Mouse (Mus musculus): ENCODE results near the gene Stk24.
"Not testable (repeated sequence)": the region's sequence is repeated elsewhere in the genome, so short reads cannot be mapped to it uniquely, and the experiment has no call there.

Stk24 gene

GRCm38 (mm10) chr14:121379827-121380145, at the start of gene Stk24:
TSS of gene Stk24 (minus strand) at chr14:121380011.
- DNase-seq (ENCODE audit: low spot score): no peak

DNA sequence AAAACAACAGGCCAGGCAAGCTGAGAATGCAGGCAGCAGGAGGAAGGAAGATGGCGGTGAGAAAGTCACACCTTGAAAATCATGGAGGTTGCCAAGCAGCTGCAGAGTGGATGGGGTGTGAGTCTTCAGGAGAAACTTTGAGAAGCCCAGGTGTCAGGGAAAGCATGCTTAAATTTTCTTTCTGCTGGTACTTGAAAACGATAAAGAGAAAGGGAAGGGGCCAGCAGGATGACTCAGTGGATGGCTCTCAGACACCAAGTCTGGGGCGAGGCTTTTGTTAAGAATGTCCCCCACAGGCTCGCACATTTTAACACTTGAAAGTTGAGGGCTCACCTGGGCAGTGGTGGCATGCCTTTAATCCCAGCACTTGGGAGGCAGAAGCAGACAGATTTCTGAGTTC, 48.3 kb upstream of the Stk24 start:
- no peak for DNase-seq (ENCODE audit: low spot score)

DNA sequence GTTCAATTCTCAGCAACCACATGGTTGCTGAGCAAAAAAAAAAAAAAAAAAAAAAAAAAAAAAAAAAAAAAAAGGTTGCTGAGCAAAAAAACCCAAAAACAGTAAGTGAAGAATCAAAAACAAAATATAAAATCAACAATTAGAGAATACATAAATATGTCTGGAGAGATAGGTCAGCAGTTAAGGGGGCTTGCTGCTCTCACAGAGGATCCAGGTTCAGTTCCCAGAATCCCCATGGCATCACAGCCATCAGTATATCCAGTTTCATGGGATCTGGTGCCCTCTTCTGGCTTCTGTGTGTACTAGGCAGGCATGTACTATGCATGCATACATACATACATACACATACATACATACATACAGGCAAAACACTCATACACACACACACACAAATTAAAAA, 46.9 kb upstream of the Stk24 start:
- DNase-seq (ENCODE audit: low spot score): no peak

- peak; percentile 35 for DNase-seq (ENCODE audit: low spot score)
These were observed 45.4 kb upstream of the Stk24 start for GRCm38 (mm10) chr14:121425004-121425793.

- no peak for DNase-seq (ENCODE audit: low spot score)
These were observed 43.5 kb upstream of the Stk24 start for GRCm38 (mm10) chr14:121423341-121423751.

DNA sequence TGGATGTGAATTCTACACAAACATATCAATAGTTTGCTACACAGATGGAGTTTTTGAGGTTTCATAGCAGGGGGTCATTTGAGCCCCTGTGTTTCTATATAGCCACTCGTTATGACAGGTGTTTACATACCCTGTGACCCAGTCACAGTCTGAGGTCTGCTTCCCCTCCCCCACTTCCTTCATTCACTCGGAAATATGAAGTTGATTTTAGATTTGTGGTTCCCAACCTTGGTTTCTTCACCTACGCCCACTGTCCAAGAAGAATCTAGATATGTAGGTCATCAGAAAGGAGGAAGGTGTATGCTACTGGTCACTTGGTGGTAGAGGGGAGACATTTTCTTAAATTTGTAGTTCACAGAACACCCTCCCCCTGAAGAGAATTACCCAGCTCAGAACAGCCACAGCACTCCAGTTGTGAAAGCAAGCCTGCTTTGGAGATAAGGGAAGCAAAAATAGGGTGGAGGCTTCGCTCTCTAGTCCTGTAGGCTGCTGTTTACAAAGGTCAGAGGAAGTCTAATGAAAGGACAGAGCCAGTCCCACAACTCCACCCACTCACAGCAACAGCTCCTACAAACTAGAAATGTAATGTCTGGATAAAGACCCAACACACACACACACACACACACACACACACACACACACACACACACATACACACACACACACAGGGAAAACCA, 43.0 kb upstream of the Stk24 start:
- DNase-seq (ENCODE audit: low spot score): peak; percentile 74

- DNase-seq (ENCODE audit: low spot score): no peak
These were observed 42.2 kb upstream of the Stk24 start for GRCm38 (mm10) chr14:121422000-121422399.

DNA sequence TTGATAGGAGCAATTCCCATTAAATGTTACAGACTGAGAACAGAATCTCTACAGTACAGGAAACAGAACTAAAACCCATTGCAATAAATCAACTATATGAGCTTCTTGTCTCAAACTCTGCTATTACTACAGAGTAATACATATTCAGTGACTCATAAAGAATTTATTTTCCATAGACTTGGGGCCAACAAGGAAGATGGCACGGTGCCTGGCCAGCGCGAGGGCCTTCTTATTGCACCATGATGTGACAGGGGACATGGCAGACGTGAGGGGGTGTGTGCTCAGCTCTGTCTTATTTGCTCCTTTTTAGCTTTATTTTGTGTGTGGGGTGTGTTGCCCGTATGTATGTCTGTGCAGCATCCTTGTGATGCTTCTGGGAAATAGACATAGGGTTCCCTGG, 37.8 kb upstream of the Stk24 start:
- no peak for DNase-seq (ENCODE audit: low spot score)

DNA sequence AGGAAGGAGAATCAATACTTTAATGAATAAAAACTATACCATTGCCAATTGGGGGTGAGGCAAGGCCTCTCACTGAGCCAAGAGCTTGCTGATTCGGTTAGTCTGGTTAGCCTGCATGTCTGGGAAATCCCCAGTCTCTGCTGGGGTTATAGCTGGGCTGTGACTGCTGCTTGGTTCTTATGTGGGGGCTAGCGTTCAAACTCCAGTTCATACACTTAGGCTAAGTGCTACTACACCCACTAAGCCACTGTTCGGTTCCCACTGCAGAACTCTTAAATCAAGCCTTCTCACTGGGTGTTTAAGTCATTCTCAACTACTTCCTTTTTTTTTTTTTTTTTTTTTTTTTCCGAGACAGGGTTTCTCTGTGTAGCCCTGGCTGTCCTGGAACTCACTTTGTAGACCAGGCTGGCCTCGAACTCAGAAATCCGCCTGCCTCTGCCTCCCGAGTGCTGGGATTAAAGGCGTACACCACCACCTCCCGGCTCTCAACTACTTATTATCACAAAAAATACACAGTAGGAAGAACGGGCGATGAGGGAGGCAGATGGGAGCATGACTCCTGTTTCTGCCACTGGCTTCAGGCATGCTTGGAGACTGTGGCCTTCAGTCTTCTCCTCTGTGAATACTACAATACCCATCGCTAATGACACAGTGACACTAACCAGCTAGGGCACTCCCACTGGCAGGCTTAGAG, 37.0 kb upstream of the Stk24 start:
- DNase-seq (ENCODE audit: low spot score): no peak

DNA sequence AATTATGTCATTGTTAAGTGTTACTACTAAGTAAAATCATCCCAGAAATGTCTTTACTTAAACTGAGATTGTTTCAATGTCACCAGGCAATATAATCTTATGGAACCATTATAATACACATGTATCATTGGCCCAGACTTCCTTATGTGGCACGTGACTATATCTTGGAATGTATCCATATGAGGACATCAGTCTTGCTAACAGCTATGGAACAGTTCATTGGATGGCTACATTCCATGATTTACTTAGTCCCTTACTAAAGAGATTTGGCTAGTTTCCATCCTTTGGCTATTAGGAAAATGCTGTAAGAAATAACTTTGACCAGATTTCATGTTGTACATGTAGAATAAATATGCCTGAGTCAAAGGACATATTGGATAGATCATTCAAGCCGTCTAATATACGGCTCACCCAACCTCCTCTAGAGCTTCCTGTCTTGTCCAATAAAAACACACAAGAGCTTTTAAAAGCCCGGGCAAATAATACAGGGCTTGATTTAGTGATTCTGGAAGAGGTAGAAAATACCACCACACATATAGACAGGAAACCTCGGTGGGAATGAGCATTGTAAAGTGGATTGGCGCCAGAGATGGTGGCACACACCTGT, 34.9 kb upstream of the Stk24 start:
- no peak for DNase-seq (ENCODE audit: low spot score)

DNA sequence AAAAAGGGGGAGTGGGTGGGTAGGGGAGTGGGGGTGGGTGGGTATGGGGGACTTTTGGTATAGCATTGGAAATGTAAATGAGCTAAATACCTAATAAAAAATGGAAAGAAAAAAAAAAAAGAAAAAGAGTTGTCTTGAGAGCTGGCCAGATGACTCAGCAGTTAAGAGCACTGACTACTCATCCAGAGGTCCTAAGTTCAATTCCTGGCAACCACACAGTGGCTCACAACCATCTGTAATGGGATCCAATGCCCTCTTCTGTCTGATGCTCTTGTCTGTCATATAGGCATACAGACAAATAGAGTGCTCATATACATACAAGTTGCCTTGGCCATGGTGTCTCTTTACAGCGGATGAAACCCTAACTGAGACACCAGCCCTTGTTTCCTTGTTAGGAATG, 33.9 kb upstream of the Stk24 start:
- DNase-seq (ENCODE audit: low spot score): not testable (repeated sequence)

DNA sequence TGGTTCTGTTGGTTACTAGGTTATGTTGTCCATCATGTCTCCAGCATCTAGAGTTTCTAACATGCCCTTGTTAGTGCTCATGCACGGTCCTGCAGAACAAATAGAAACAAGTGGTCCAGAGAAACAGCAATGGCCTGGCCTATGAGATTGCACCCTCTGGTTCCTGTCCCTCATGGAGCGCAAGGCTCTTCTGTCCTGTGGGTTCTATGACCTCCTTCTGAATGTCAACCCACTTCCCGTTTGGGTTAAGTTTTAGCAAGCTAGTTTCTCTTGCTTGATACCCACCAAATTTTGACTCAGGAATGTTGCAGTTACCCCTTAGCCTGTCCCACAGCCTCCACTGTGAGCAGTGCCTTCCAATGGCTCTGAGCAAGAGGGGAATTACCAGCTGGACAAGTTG, 29.1 kb upstream of the Stk24 start:
- DNase-seq (ENCODE audit: low spot score): no peak

DNA sequence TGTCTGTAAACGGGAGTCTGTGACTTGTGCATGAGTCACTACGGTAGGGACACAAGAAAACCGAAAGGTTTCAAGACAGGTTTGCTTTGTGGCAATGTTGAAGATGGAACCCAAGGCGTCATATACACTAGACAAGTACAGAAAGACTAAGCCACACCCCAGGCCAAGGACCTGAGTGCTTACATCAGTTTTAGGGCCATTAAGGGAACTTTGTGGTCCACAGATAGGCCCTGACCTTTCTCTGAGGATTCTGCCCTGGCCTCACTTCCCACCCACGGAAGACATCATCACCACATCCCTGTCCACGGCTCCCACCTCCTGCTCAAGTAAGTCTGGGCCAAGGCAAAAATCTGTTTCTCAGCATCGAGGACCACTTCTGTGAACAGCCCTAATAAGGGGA, 27.1 kb upstream of the Stk24 start:
- no peak for DNase-seq (ENCODE audit: low spot score)

- no peak for DNase-seq (ENCODE audit: low spot score)
These were observed 25.7 kb upstream of the Stk24 start for GRCm38 (mm10) chr14:121405546-121405945.

- no peak for DNase-seq (ENCODE audit: low spot score)
These were observed 25.3 kb upstream of the Stk24 start for GRCm38 (mm10) chr14:121405120-121405519.

GRCm38 (mm10) chr14:121399676-121400075, 19.9 kb upstream of the Stk24 start:
- DNase-seq (ENCODE audit: low spot score): no peak

DNA sequence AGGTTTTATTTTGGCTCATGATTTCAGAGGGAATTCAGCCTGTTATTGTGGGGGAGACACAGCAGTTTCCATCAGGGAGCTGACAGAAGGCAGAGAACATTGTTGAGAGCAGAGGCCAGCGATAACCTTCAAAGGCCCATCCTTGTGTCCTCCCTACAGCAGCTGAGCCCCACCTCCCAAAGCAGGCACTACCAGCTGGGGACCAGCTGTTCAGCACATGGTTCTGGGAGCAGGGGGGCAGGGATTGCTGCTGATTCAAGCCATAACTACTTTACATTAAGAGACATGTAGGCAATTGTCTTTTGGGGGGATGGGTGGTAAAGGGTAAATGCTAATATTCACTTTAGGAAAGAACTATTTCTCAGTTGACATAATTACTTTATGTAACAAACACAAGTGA, 17.7 kb upstream of the Stk24 start:
- DNase-seq (ENCODE audit: low spot score): no peak

GRCm38 (mm10) chr14:121395125-121395524, 15.3 kb upstream of the Stk24 start:
- no peak for DNase-seq (ENCODE audit: low spot score)

GRCm38 (mm10) chr14:121391927-121392326, 12.1 kb upstream of the Stk24 start:
- no peak for DNase-seq (ENCODE audit: low spot score)

- DNase-seq (ENCODE audit: low spot score): no peak
These were observed 7.9 kb upstream of the Stk24 start for GRCm38 (mm10) chr14:121387760-121388159.

GRCm38 (mm10) chr14:121385440-121385839, 5.6 kb upstream of the Stk24 start:
- no peak for DNase-seq (ENCODE audit: low spot score)

- DNase-seq (ENCODE audit: low spot score): no peak
These were observed 4.0 kb upstream of the Stk24 start for GRCm38 (mm10) chr14:121383801-121384200.
